Mouse (Mus musculus): ENCODE results near the gene Cnpy3. TPM values are rescaled to one million over a fixed set of nuclear protein-coding genes. Genes with fewer than 3 reads are reported as not detected.

The Cnpy3 gene
- polyA plus RNA-seq, 1 experiment from 2014 or later = 59.9 TPM

DNA sequence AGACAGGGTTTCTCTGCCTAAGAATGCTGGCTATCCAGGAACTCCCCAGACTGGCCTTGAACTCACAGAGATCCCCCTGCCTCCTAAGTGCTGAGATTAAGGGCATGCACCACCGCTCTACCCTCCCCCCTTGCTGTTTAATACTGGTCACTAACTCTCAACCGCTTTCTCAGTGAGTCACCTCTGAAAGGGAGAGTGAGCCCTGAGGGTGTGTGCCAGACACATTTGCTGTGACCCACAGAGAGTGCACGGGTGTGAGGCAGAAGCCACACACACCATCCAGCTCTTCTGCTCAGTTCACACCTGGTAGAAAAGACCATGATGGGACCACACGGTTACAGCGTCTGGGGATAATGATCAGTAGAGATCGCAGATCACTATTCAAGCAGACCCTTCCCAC lies 53.5 kb downstream of the Cnpy3 start:
- TF ChIP-seq CTCF (IDR thresholded peaks at IDR 0.05; ENCODE audit: low read depth) = no peak
- H3K27ac ChIP-seq = no peak overlapping the region
- no peak overlapping the region for H3K4me3 ChIP-seq (replicated peaks; ENCODE audit: low read depth, low read length)
- 80% methylated on average over 6 of the region's 6 CpGs for WGBS
- no peak overlapping the region for H3K9ac ChIP-seq (ENCODE audit: low read depth, low read length)
- DNase-seq (ENCODE audit: low spot score) (no peak), ATAC-seq (replicated peaks; ENCODE audit: low FRiP score, low read depth) (no peak)
- H3K27me3 ChIP-seq (ENCODE audit: insufficient read depth, low read length) = no peaks in the 10 kb centered on the region
- H3K4me1 ChIP-seq (replicated peaks; ENCODE audit: insufficient read depth, low read length) = peaks cover 10% of the 10 kb centered on the region; the same call in 1 of the 2 replicates
- no peak overlapping the region for H3K4me2 ChIP-seq (ENCODE audit: low read length)
- H3K36me3 ChIP-seq (ENCODE audit: insufficient read depth, low read length) = peaks cover 2% of the 10 kb centered on the region; the same call in 1 of the 2 replicates
- no peaks in the 10 kb centered on the region for H3K9me3 ChIP-seq (replicated peaks; ENCODE audit: low read length)

DNA sequence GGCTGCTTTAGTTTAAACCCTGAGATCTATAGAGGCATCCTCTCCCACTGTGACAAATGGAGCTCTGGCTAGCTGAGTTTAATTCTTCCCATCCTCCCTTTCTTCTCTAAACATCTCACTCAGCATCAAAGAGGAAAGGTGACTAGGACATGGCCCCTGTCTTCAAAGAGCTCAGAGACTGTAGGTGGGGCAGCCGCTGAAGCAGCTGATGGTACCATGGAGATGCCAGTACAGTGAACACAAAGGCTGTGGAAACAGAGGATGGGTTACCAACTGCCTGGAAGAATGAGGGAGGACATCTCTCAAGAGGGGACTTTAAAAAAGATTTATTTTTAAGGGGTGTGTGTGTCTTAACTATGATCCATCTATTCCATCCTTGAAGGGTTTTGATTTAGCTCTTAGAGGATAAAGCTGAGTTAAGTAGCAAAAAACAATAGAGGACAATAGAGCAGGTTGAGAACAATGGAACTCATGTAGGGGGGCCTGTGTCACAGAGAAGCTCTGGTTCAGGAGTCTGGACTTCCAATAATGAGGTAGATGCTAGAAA lies 57.4 kb downstream of the Cnpy3 start:
- H3K4me2 ChIP-seq (ENCODE audit: low read length) = no peak overlapping the region
- H3K9ac ChIP-seq (ENCODE audit: low read depth, low read length) = no peak overlapping the region
- peaks cover 2% of the 10 kb centered on the region; the same call in 1 of the 2 replicates for H3K36me3 ChIP-seq (ENCODE audit: insufficient read depth, low read length)
- ATAC-seq (replicated peaks; ENCODE audit: low FRiP score, low read depth) (no peak), DNase-seq (ENCODE audit: low spot score) (no peak)
- WGBS = 50% methylated on average over 1 of the region's 1 CpGs
- no peak overlapping the region for H3K27ac ChIP-seq
- H3K27me3 ChIP-seq (ENCODE audit: insufficient read depth, low read length) = no peaks in the 10 kb centered on the region
- H3K4me3 ChIP-seq (replicated peaks; ENCODE audit: low read depth, low read length) = no peak overlapping the region
- no peak for TF ChIP-seq CTCF (IDR thresholded peaks at IDR 0.05; ENCODE audit: low read depth)
- no peaks in the 10 kb centered on the region for H3K9me3 ChIP-seq (replicated peaks; ENCODE audit: low read length)
- H3K4me1 ChIP-seq (replicated peaks; ENCODE audit: insufficient read depth, low read length) = no peaks in the 10 kb centered on the region

DNA sequence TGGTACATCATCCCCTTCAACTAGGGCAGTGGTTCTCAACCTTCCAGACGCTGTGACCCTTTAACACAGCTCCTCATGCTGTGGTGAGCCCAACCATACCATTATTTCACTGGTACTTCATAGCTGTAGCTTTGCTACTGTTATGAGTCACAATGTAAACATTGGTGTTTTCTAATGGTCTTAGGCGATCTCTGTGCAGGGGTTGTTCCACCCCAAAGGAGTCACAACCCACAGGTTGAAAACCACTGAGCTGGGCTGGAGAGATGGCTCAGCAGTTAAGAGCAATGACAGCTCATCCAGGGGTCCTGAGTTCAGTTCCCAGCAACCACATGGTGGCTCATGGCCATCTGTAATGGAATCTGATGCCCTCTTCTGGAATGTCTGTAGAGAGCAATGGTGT lies 60.6 kb downstream of the Cnpy3 start:
- H3K27me3 ChIP-seq (ENCODE audit: insufficient read depth, low read length) = no peaks in the 10 kb centered on the region
- 89% methylated on average over 2 of the region's 2 CpGs for WGBS
- H3K4me1 ChIP-seq (replicated peaks; ENCODE audit: insufficient read depth, low read length) = no peaks in the 10 kb centered on the region
- TF ChIP-seq CTCF (IDR thresholded peaks at IDR 0.05; ENCODE audit: low read depth) = no peak
- H3K27ac ChIP-seq = no peak overlapping the region
- no peak for DNase-seq (ENCODE audit: low spot score)
- H3K9ac ChIP-seq (ENCODE audit: low read depth, low read length) = no peak overlapping the region
- no peak overlapping the region for H3K4me2 ChIP-seq (ENCODE audit: low read length)
- ATAC-seq (replicated peaks; ENCODE audit: low FRiP score, low read depth) = no peak
- no peak overlapping the region for H3K4me3 ChIP-seq (replicated peaks; ENCODE audit: low read depth, low read length)
- H3K36me3 ChIP-seq (ENCODE audit: insufficient read depth, low read length) = peaks cover 13% of the 10 kb centered on the region
- H3K9me3 ChIP-seq (replicated peaks; ENCODE audit: low read length) = no peaks in the 10 kb centered on the region

DNA sequence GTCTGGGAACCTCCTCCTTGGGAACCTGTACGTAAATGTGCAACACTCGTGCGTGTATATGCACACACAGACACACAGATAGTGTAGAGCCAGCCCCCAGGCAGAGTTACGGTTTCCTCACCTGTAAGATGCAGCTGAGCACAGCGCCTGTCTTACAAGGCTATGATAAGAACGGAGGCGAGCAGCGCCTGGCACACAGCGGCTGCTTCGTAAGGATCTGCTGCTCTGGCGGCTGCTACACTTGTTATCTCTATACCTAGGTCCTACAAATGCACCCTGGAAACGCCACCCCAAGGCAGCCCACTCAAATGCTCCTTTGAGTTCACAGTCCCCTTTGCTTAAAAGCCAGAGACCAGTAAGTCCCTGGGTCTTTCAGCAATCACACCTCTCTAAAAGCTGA lies 61.3 kb downstream of the Cnpy3 start:
- Histone ChIP-seq H3K27ac (no peak overlapping the region), H3K27me3 (ENCODE audit: insufficient read depth, low read length) (no peaks in the 10 kb centered on the region), H3K4me1 (replicated peaks; ENCODE audit: insufficient read depth, low read length) (no peaks in the 10 kb centered on the region), H3K4me3 (replicated peaks; ENCODE audit: low read depth, low read length) (no peak overlapping the region), H3K9ac (ENCODE audit: low read depth, low read length) (no peak overlapping the region), H3K4me2 (ENCODE audit: low read length) (no peak overlapping the region), H3K36me3 (ENCODE audit: insufficient read depth, low read length) (peaks cover 20% of the 10 kb centered on the region), H3K9me3 (replicated peaks; ENCODE audit: low read length) (no peaks in the 10 kb centered on the region)
- DNase-seq (ENCODE audit: low spot score) = no peak
- no peak for TF ChIP-seq CTCF (IDR thresholded peaks at IDR 0.05; ENCODE audit: low read depth)
- 92% methylated on average over 12 of the region's 12 CpGs for WGBS
- no peak for ATAC-seq (replicated peaks; ENCODE audit: low FRiP score, low read depth)

DNA sequence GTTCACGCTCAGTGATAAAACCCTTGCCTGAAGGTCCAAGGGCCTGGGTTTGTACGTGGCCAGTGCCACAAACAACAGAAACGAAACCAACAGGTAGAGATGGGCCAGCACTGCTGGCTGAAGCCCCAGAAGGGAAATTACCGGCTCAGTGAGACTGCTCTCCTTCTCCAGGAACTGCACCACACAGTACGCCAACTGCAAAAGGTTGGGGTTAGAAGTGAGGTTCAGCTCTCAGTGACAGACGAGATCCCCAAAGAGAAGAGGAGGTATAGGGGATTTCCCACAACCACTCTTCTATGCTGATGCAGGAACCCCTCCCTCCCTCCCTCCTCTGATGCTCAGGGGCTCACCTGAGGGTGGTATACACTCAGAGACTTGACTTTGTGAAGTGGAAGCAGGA lies 66.1 kb downstream of the Cnpy3 start:
- Histone ChIP-seq H3K9ac (ENCODE audit: low read depth, low read length) (no peak overlapping the region), H3K27me3 (ENCODE audit: insufficient read depth, low read length) (no peaks in the 10 kb centered on the region), H3K4me3 (replicated peaks; ENCODE audit: low read depth, low read length) (no peak overlapping the region), H3K4me2 (ENCODE audit: low read length) (no peak overlapping the region), H3K9me3 (replicated peaks; ENCODE audit: low read length) (no peaks in the 10 kb centered on the region), H3K27ac (no peak overlapping the region), H3K36me3 (ENCODE audit: insufficient read depth, low read length) (peaks cover 47% of the 10 kb centered on the region), H3K4me1 (replicated peaks; ENCODE audit: insufficient read depth, low read length) (0 out of 2 replicates have a peak, but pooled peaks cover 5% of the 10 kb centered on the region)
- DNase-seq (ENCODE audit: low spot score) = no peak
- 88% methylated on average over 6 of the region's 6 CpGs for WGBS
- no peak for ATAC-seq (replicated peaks; ENCODE audit: low FRiP score, low read depth)
- TF ChIP-seq CTCF (IDR thresholded peaks at IDR 0.05; ENCODE audit: low read depth) = no peak

Other genes starting within 250 kb of the Cnpy3 start
- gene Cul9, start 205.8 kb downstream of the Cnpy3 start, polyA plus RNA-seq (2015; fragmentation: Nextera tagmentation; extraction: Ambion mirVana) = 6.0 and 6.5 TPM in 2 replicates
- gene Srf, start 196.0 kb downstream of the Cnpy3 start, polyA plus RNA-seq (2015; fragmentation: Nextera tagmentation; extraction: Ambion mirVana) = 5.5 and 6.0 TPM in 2 replicates
- 94.0 and 103 TPM in 2 replicates for gene Ptk7, start 122.7 kb downstream of the Cnpy3 start, polyA plus RNA-seq (2015; fragmentation: Nextera tagmentation; extraction: Ambion mirVana)
- 47.6 and 50.4 TPM in 2 replicates for gene Klc4, start 106.2 kb downstream of the Cnpy3 start, polyA plus RNA-seq (2015; fragmentation: Nextera tagmentation; extraction: Ambion mirVana)
- gene Mrpl2, start 106.0 kb downstream of the Cnpy3 start, polyA plus RNA-seq (2015; fragmentation: Nextera tagmentation; extraction: Ambion mirVana) = 144 and 157 TPM in 2 replicates
- gene Cul7, start 101.9 kb downstream of the Cnpy3 start, polyA plus RNA-seq (2015; fragmentation: Nextera tagmentation; extraction: Ambion mirVana) = 29.0 and 33.3 TPM in 2 replicates
- gene Rrp36, start 77.9 kb downstream of the Cnpy3 start, polyA plus RNA-seq (2015; fragmentation: Nextera tagmentation; extraction: Ambion mirVana) = 44.4 and 47.2 TPM in 2 replicates
- 131 and 135 TPM in 2 replicates for gene Mea1, start 73.4 kb downstream of the Cnpy3 start, polyA plus RNA-seq (2015; fragmentation: Nextera tagmentation; extraction: Ambion mirVana)
- gene Klhdc3, start 71.3 kb downstream of the Cnpy3 start, polyA plus RNA-seq (2015; fragmentation: Nextera tagmentation; extraction: Ambion mirVana) = 104 and 114 TPM in 2 replicates
- 51.0 and 52.5 TPM in 2 replicates for gene Ppp2r5d, start 47.1 kb downstream of the Cnpy3 start, polyA plus RNA-seq (2015; fragmentation: Nextera tagmentation; extraction: Ambion mirVana)
- 20.5 and 25.6 TPM in 2 replicates for gene Pex6, start 40.8 kb downstream of the Cnpy3 start, polyA plus RNA-seq (2015; fragmentation: Nextera tagmentation; extraction: Ambion mirVana)
- gene Gnmt, start 23.0 kb downstream of the Cnpy3 start, polyA plus RNA-seq (2015; fragmentation: Nextera tagmentation; extraction: Ambion mirVana) = 9.0 and 10.6 TPM in 2 replicates
- gene Ptcra, start 11.5 kb upstream of the Cnpy3 start, polyA plus RNA-seq (2015; fragmentation: Nextera tagmentation; extraction: Ambion mirVana) = 0.12 and 0.14 TPM in 2 replicates
- gene 2310039H08Rik, start 20.4 kb upstream of the Cnpy3 start, polyA plus RNA-seq (2015; fragmentation: Nextera tagmentation; extraction: Ambion mirVana) = 143 and 151 TPM in 2 replicates
- gene Rpl7l1, start 30.5 kb upstream of the Cnpy3 start, polyA plus RNA-seq (2015; fragmentation: Nextera tagmentation; extraction: Ambion mirVana) = 138 and 147 TPM in 2 replicates
- gene Bicral, start 106.3 kb upstream of the Cnpy3 start, polyA plus RNA-seq (2015; fragmentation: Nextera tagmentation; extraction: Ambion mirVana) = 2.9 and 4.1 TPM in 2 replicates
- gene Tbcc, start 138.5 kb upstream of the Cnpy3 start, polyA plus RNA-seq (2015; fragmentation: Nextera tagmentation; extraction: Ambion mirVana) = 58.2 and 71.4 TPM in 2 replicates
- gene Prph2, start 158.2 kb upstream of the Cnpy3 start, polyA plus RNA-seq (2015; fragmentation: Nextera tagmentation; extraction: Ambion mirVana) = 0.11 and 0.16 TPM in 2 replicates

Measured in kidney, postnatal 0 days (tissue).